In genomic region chr1:187608261-187608921, GRCm38 (mm10) we compare ENCODE assay signal across 8 mouse cellular contexts. TPM values are rescaled to one million over a fixed set of nuclear protein-coding genes. Genes with fewer than 3 reads are reported as not detected.
A peak's percentile ranks its signal among the peaks of the same experiment; 100 is the strongest.
DNase-seq lines count a peak whose midpoint lies in the region; ATAC-seq and TF ChIP-seq lines count a peak whose summit lies in the region.

Esrrg (plus strand) TSS chr1:187608791.

- H3K9me3 ChIP-seq in limb, embryonic 15.5 days: no peaks in the 10 kb centered on the region
- H3K9me3 ChIP-seq in stomach, embryonic 15.5 days: no peaks in the 10 kb centered on the region

- no peaks in the 10 kb centered on the region; the same call in none of the 2 replicates for H3K4me1 ChIP-seq in cerebellum, adult 2 months (ENCODE audit: control insufficient read depth, insufficient read depth, low read length)
- no peaks in the 10 kb centered on the region; the same call in 1 of the 2 replicates for H3K4me1 ChIP-seq in brown adipose tissue, adult 24 weeks (ENCODE audit: control insufficient read depth, insufficient read depth, insufficient read length, low read length)
- peaks cover 50% of the 10 kb centered on the region for H3K4me1 ChIP-seq in limb, embryonic 15.5 days
- peaks cover 52% of the 10 kb centered on the region for H3K4me1 ChIP-seq in stomach, embryonic 15.5 days

- peak within 1 kb of the TSS; percentile 87 for H3K4me2 ChIP-seq in limb, embryonic 15.5 days
- H3K4me2 ChIP-seq in stomach, embryonic 15.5 days: peak within 1 kb of the TSS; percentile 92

- no peak within 1 kb of the TSS for H3K27ac ChIP-seq in cerebellum, adult 2 months (ENCODE audit: insufficient read depth, low read length)
- peak within 1 kb of the TSS; percentile 89 for H3K27ac ChIP-seq in brown adipose tissue, adult 24 weeks (replicated peaks; ENCODE audit: low read depth, low read length)
- no peak within 1 kb of the TSS for H3K27ac ChIP-seq in limb, embryonic 15.5 days
- H3K27ac ChIP-seq in stomach, embryonic 15.5 days: no peak within 1 kb of the TSS

- H3K9ac ChIP-seq in limb, embryonic 15.5 days: peak within 1 kb of the TSS; percentile 31; the same call in 1 of the 2 replicates
- 0 out of 2 replicates have a peak within 1 kb of the TSS, but pooled peaks have one; percentile 2 for H3K9ac ChIP-seq in stomach, embryonic 15.5 days

- no peak for TF ChIP-seq POLR2A in cerebellum, adult 2 months (IDR thresholded peaks at IDR 0.05; ENCODE audit: borderline replicate concordance, insufficient read depth, low read length)

- peak in 1 of 2 experiments; percentile 29 for DNase-seq in cerebellum, adult 2 months
- DNase-seq in cerebellum, adult 18-20 months: no peak
- DNase-seq in heart, adult 18-20 months: peak in 1 of 2 experiments; percentile 39
- DNase-seq in kidney, adult 18-20 months: peak; percentile 70
- DNase-seq in urinary bladder, adult 2 months (ENCODE audit: low spot score): no peak

- H3K4me3 ChIP-seq in cerebellum, adult 2 months (replicated peaks; ENCODE audit: insufficient read depth, low read depth, low read length): peak within 1 kb of the TSS; percentile 51
- peak within 1 kb of the TSS; percentile 79 for H3K4me3 ChIP-seq in brown adipose tissue, adult 24 weeks (ENCODE audit: insufficient read depth, low read depth, low read length)
- H3K4me3 ChIP-seq in limb, embryonic 15.5 days: peak within 1 kb of the TSS; percentile 47
- peak within 1 kb of the TSS; percentile 47 for H3K4me3 ChIP-seq in stomach, embryonic 15.5 days (replicated peaks)

- H3K27me3 ChIP-seq in cerebellum, adult 2 months (ENCODE audit: control insufficient read depth, insufficient read depth, low read length): peaks cover 1% of the 10 kb centered on the region; the same call in 1 of the 2 replicates
- H3K27me3 ChIP-seq in limb, embryonic 15.5 days: peaks cover 92% of the 10 kb centered on the region
- peaks cover 62% of the 10 kb centered on the region for H3K27me3 ChIP-seq in stomach, embryonic 15.5 days (replicated peaks)

- TF ChIP-seq CTCF in cerebellum, adult 2 months (IDR thresholded peaks at IDR 0.05; ENCODE audit: borderline replicate concordance, insufficient read depth, low read depth, low read length): no peak

- WGBS in cerebellum, adult 2 months: 4% methylated on average over 21 of the region's 21 CpGs
- 5% methylated on average over 21 of the region's 21 CpGs for WGBS in limb, embryonic 15.5 days
- WGBS in stomach, embryonic 15.5 days: 2% methylated on average over 21 of the region's 21 CpGs

- ATAC-seq in limb, embryonic 15.5 days (ENCODE audit: insufficient number of reproducible peaks, low FRiP score, low TSS enrichment, low read depth): no peak
- no peak for ATAC-seq in stomach, embryonic 15.5 days (ENCODE audit: insufficient read depth, low FRiP score, low read depth)

- H3K36me3 ChIP-seq in limb, embryonic 15.5 days: no peaks in the 10 kb centered on the region
- no peaks in the 10 kb centered on the region for H3K36me3 ChIP-seq in stomach, embryonic 15.5 days

RNA-seq across cellular contexts. Expression of gene Esrrg, which starts in this region (rescaled TPM):
- polyA plus RNA-seq in cerebellum, adult 2 months (2012; rRNA removed): 42.0 and 42.5 TPM in 2 replicates
- 12.5 and 12.7 TPM in 2 replicates for polyA plus RNA-seq in brown adipose tissue, adult 24 weeks (2012; ENCODE audit: insufficient read depth, insufficient read length, missing spikeins)
- 10 to 100 TPM; 45.3 to 57.9 TPM for total RNA-seq in heart, adult 18-20 months (2021)
- 1.8 TPM in 2 replicates for polyA plus RNA-seq in limb, embryonic 15.5 days (2015; fragmentation: Nextera tagmentation; extraction: Ambion mirVana)
- polyA plus RNA-seq in stomach, embryonic 15.5 days (2015; fragmentation: Nextera tagmentation; extraction: Ambion mirVana): 8.2 and 9.7 TPM in 2 replicates
- polyA plus RNA-seq in urinary bladder, adult 2 months (2012; rRNA removed): 0.43 and 0.53 TPM in 2 replicates
